Mouse (Mus musculus) right cerebral cortex, adult 18-20 months (tissue): ENCODE results near the gene Six4.
"Not testable (repeated sequence)": the region's sequence is repeated elsewhere in the genome, so short reads cannot be mapped to it uniquely, and the experiment has no call there.

ENCODE experiments used
- DNase-seq: peaks from one replicate; pipeline ENCODE4 v3.0.0; 2022; ENCODE audit warnings: mixed read lengths

The Six4 gene

DNA sequence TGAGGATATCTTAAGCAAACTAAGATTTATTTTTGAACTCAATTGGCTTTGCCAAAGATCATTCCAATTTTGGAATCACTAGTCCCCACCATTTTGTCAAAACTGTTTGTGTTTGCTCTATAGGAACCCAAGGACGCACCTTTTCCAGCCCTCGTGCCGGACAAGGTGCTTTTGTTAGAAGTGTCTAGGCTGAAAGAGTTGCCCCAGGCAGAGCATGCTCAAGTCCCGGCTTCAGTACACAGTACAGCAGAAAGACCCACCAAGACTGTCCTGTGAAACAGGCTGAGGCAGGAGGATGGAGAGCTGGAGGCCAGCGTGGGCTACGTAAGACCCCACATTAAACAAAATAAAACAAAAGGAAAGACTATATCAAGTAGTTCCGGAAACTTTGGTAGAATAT, 26.2 kb downstream of the Six4 start:
- DNase-seq: no peak

DNA sequence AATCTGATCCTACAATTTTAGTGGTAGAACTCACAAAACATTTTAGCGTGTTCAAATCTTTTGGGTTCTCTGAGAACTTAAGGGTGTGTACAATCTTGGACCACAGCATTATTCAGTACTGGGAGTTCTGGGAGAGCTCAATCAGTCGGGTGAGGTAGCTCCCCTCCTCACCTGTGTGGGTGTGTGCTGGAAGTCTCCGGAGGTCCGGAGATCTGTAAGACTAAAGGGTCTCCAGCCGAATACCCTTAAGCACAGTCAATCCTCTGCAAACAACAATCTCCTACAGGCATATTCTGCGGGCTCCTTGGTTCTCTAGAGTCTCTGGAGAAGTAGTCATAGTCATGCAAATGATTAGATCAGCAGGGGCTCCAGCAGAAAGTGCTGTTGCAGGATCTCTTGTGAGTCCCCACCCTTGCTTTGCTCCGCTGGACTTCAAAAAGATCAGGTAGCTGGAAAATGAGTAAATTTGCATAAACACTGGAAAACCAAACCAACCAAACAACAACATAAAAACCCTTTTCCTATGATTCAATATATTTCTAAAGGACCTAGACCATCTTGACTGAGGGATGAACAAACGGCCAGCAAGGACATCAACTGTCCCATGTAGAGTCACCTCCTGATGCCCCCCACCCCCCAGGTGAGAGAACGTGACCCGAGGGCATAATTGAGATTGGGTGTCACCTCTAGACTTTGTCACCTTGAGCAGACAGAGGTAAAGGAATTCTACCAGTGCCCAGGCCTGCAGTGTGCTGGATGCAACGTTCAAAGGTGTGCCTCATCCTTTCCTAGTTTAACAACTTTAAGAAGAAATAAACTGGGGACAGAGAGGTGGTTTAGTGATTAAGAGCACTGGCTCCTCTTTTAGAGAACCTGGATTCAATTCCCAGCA, 27.3 kb downstream of the Six4 start:
- DNase-seq: no peak

- DNase-seq: no peak
These were observed 29.5 kb downstream of the Six4 start for GRCm38 (mm10) chr12:73083773-73084172.

DNA sequence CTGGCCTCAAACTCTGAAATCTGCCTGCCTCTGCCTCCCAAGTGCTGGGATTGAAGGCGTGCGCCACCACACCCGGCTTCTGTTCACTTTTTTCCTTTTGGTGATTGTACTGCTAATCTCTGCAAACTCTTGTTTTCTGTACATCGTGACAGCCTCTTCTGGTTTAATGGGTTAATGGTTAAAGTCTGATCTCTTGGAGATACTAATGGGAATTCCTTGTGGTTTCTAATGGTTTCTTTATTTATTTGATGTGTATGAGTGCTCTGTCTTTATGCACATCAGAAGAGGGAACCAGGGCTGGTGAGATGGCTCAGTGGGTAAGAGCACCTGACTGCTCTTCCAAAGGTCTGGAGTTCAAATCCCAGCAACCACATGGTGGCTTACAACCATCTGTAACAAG, 31.4 kb downstream of the Six4 start:
- DNase-seq: not testable (repeated sequence)

- DNase-seq: no peak
These were observed 52.3 kb downstream of the Six4 start for GRCm38 (mm10) chr12:73060805-73061410.

- no peak for DNase-seq
These were observed 55.8 kb downstream of the Six4 start for GRCm38 (mm10) chr12:73057492-73057891.

DNA sequence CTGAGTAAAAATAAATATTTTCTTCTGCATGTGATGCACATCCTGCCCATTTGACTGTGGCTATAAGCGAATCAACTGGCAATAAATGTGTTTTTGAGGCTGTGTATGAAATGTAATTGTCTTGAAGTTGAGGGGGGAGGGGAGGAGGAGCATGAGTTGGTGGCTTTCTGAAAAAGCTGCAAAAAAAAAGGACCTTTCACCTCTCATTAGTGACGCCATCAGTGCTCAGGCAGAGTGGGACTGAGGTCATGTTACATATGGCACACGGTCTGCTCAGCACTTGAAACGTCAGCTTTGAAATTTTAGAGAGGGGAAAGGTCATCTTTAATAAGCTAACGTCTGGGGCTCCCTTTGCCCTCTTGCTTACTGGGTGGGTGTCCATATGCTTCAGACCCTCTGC, 57.8 kb downstream of the Six4 start:
- no peak for DNase-seq

GRCm38 (mm10) chr12:73054576-73055185, 58.6 kb downstream of the Six4 start:
- DNase-seq: no peak

DNA sequence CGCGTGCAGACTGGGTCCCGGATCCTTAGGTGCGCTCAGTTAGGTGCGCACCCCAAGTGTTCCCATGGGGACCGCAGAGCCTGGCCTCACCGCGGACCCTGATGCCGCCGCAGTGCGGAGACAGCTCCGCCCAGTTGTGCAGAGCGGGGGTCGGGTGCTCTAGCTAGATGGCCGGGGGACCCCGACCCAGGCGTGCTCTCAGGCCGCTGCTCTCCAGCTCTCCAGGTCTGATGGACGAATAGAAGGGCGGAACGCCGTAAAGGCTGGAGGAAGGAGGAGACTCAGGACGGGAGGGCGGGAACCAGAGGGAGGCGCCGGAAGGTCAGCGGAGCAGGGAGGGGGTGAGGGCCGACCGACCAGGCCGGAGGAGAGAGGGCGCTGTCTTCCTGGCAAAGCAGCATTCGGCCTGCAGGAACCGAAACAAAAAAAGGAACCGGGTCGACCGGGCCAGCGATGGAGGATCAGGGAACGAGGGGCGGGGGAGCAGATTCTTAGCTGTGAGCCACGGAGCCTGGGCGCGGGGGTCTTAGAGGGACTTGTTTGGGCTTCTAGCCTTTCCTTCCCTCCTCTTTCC, 59.5 kb downstream of the Six4 start, which contains the start of gene Six1:
Gene Six1 (minus strand): TSS at position 220 of the 574 bp plus-strand sequence.
- DNase-seq: no peak

GRCm38 (mm10) chr12:73052651-73053591, 60.3 kb downstream of the Six4 start:
- no peak for DNase-seq

DNA sequence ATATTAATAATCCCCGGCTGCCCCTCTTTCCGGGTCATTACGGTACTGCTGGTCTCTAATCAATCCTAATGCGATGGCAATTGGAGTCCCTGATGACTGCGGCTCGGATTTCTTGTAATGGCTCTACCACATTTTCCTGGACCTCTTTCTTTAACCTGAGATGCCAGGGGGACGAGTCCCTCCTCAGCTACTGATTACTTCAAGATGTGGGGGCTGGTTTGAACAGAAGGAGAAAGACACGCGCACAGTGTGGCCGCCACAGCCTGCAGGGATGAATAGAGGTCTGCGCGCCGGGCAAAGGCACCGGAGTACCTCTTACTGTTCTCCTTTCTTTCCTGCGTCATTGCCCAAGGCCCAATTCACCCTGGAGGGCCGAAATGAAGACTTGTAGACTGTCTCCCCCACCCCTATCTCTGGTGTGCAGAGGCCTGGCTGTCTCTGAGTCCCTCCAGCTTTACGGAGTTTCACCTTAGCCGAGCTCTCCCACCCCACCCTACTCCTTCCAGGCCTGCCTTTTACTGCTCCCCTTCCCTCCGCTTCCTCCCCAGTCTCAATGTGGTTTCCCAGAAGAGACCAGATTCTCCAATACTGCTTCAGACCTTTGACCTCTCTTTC, 61.1 kb downstream of the Six4 start:
- no peak for DNase-seq

DNA sequence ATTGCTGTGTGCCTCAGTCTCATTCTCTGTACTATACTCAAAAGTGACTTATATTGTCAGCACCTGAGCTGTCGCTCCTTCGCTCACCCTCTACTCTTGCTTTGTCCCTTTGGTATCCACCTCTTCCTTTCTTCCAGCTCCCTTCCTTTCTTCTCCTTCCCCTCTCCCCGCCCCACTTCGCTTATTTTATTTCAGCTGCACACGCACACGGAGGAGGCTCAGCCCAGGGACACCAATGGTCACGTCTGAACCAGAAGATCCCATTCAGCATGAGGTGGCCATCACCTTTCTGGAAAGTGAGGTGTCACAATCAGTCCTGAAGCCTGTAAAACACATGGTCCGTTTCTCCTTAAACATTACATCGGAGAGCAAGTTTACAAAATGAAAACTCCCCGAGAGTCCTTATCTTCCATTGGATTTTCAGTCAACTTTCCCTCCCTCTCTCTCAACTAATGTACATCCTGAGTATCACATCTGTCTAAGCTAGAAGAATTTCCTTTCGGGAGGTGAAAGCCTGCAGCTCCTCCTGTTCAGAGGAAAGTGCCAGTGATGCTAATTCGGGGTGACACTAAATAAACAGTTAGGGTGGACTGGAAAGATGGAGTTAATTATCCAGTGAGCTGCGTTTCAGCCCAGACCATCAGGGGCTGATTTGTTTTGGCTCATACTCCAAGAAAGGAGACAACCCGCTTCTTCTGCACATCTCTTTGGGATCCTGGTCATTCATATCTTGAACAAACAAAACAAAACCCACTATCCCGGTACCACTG, 62.3 kb downstream of the Six4 start:
- no peak for DNase-seq

DNA sequence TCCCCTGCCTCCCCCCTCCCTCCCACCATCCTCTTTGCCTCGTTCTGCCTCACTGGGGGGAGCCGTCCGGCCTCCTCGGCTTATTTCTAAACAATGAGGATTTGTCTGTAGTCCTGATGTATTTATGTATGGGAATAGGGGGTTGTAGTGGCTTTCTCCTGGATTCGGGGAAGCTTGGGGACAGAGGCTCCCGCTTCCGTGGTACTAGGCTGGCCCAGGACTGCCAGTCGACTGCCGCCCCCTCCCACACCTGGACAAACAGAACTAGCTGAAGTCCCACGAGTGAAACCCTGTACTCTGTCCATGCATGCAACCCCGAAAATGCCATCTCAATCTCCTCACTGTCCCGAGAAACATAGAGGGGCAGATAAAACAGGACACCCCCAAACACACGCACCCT, 63.0 kb downstream of the Six4 start:
- no peak for DNase-seq
